7 mouse cellular contexts compared by ENCODE assay signal in genomic region chr16:32661493-32661921, GRCm38 (mm10). TPM values are rescaled to one million over a fixed set of nuclear protein-coding genes. Genes with fewer than 3 reads are reported as not detected.
DNase-seq lines count a peak whose midpoint lies in the region; ATAC-seq lines count a peak whose summit lies in the region.

No protein-coding gene starts in this region.

- H3K27ac ChIP-seq in forebrain, embryonic 12.5 days: peak overlapping the region; percentile 81
- peak overlapping the region; percentile 88 for H3K27ac ChIP-seq in intestine, embryonic 16.5 days (ENCODE audit: low read length)
- peak overlapping the region; percentile 89 for H3K27ac ChIP-seq in neural tube, embryonic 15.5 days (replicated peaks)

- DNase-seq in left cerebral cortex, postnatal 25 days (ENCODE audit: low spot score in 2 of 2): no peak
- DNase-seq in thymus, postnatal 25 days: no peak

- whole genome bisulfite sequencing in forebrain, embryonic 12.5 days: 48% methylated on average over 10 of the region's 10 CpGs
- 40% methylated on average over 10 of the region's 10 CpGs for WGBS in intestine, embryonic 16.5 days
- WGBS in neural tube, embryonic 15.5 days: 41% methylated on average over 10 of the region's 10 CpGs

- peak overlapping the region; percentile 83 for H3K4me3 ChIP-seq in megakaryocyte, embryonic 14.5 days (replicated peaks)
- H3K4me3 ChIP-seq in forebrain, embryonic 12.5 days (replicated peaks): 0 out of 2 replicates have a peak overlapping the region, but pooled peaks have one; percentile 8
- peak overlapping the region; percentile 33 for H3K4me3 ChIP-seq in intestine, embryonic 16.5 days (ENCODE audit: low read length)
- peak overlapping the region; percentile 27 for H3K4me3 ChIP-seq in neural tube, embryonic 15.5 days (replicated peaks)

- no peak for ATAC-seq in megakaryocyte, adult 5-6 weeks (ENCODE audit: poor library complexity, severe bottlenecking)
- ATAC-seq in forebrain, embryonic 12.5 days (ENCODE audit: low FRiP score): 0 out of 2 replicates have a peak, but pooled peaks have one; percentile 11
- peak; percentile 26 for ATAC-seq in intestine, embryonic 16.5 days
- ATAC-seq in neural tube, embryonic 15.5 days (ENCODE audit: low FRiP score): no peak

- H3K36me3 ChIP-seq in megakaryocyte, embryonic 14.5 days (replicated peaks; ENCODE audit: low read length): peaks cover 38% of the 10 kb centered on the region
- no peaks in the 10 kb centered on the region; the same call in 1 of the 2 replicates for H3K36me3 ChIP-seq in forebrain, embryonic 12.5 days (replicated peaks)
- no peaks in the 10 kb centered on the region for H3K36me3 ChIP-seq in intestine, embryonic 16.5 days (ENCODE audit: control insufficient read depth, insufficient read depth, low read length)
- H3K36me3 ChIP-seq in neural tube, embryonic 15.5 days: no peaks in the 10 kb centered on the region

- peaks cover 100% of the 10 kb centered on the region for H3K4me1 ChIP-seq in megakaryocyte, embryonic 14.5 days
- peaks cover 75% of the 10 kb centered on the region for H3K4me1 ChIP-seq in forebrain, embryonic 12.5 days
- H3K4me1 ChIP-seq in intestine, embryonic 16.5 days (ENCODE audit: control insufficient read depth, insufficient read depth, low read length): peaks cover 54% of the 10 kb centered on the region
- peaks cover 78% of the 10 kb centered on the region for H3K4me1 ChIP-seq in neural tube, embryonic 15.5 days

- H3K4me2 ChIP-seq in forebrain, embryonic 12.5 days: peak overlapping the region; percentile 33
- peak overlapping the region; percentile 49 for H3K4me2 ChIP-seq in intestine, embryonic 16.5 days (ENCODE audit: low read depth, low read length)
- H3K4me2 ChIP-seq in neural tube, embryonic 15.5 days: peak overlapping the region; percentile 73

- intact Hi-C loops in left cerebral cortex, postnatal 25 days (cut with DNase I): no loop called here

- H3K9ac ChIP-seq in forebrain, embryonic 12.5 days: peak overlapping the region; percentile 53
- peak overlapping the region; percentile 62 for H3K9ac ChIP-seq in intestine, embryonic 16.5 days (ENCODE audit: low read depth, low read length)
- peak overlapping the region; percentile 15; the same call in 1 of the 2 replicates for H3K9ac ChIP-seq in neural tube, embryonic 15.5 days (replicated peaks)

- H3K9me3 ChIP-seq in megakaryocyte, embryonic 14.5 days: no peaks in the 10 kb centered on the region
- H3K9me3 ChIP-seq in forebrain, embryonic 12.5 days: no peaks in the 10 kb centered on the region
- no peaks in the 10 kb centered on the region for H3K9me3 ChIP-seq in intestine, embryonic 16.5 days (ENCODE audit: control insufficient read depth, low read length)
- H3K9me3 ChIP-seq in neural tube, embryonic 15.5 days (replicated peaks): no peaks in the 10 kb centered on the region

- no peaks in the 10 kb centered on the region for H3K27me3 ChIP-seq in megakaryocyte, embryonic 14.5 days (replicated peaks)
- no peaks in the 10 kb centered on the region for H3K27me3 ChIP-seq in forebrain, embryonic 12.5 days
- H3K27me3 ChIP-seq in intestine, embryonic 16.5 days (replicated peaks; ENCODE audit: control insufficient read depth, insufficient read depth, low read length): no peaks in the 10 kb centered on the region
- H3K27me3 ChIP-seq in neural tube, embryonic 15.5 days (replicated peaks): no peaks in the 10 kb centered on the region

RNA-seq across cellular contexts. Expression of gene Tnk2, which starts 17.8 kb away (rescaled TPM):
- 230 and 1,256 TPM in 2 replicates for polyA plus RNA-seq in megakaryocyte, embryonic 14.5 days (2012; ENCODE audit: insufficient read depth, low replicate concordance)
- total RNA-seq in megakaryocyte, adult 5-6 weeks (2015): 5.5 and 12.0 TPM in 2 replicates
- total RNA-seq in megakaryocyte, adult 5-6 weeks (2017): 6.4 and 8.6 TPM in 2 replicates
- polyA plus RNA-seq in forebrain, embryonic 12.5 days (2016; fragmentation: Nextera tagmentation; extraction: Ambion mirVana): 13.9 and 14.2 TPM in 2 replicates
- 7.5 and 7.7 TPM in 2 replicates for polyA plus RNA-seq in intestine, embryonic 16.5 days (2015; fragmentation: Nextera tagmentation; extraction: Ambion mirVana)
- 20.0 and 23.2 TPM in 2 replicates for polyA plus RNA-seq in neural tube, embryonic 15.5 days (2015; fragmentation: Nextera tagmentation; extraction: Ambion mirVana)
- 100 to 1,000 TPM; 179 to 184 TPM for total RNA-seq in left cerebral cortex, postnatal 25 days (2021)

RNA-seq across cellular contexts. Expression of gene Tfrc, which starts 52.8 kb away (rescaled TPM):
- 1.3 and 4.3 TPM in 2 replicates for polyA plus RNA-seq in megakaryocyte, embryonic 14.5 days (2012; ENCODE audit: insufficient read depth, low replicate concordance)
- 29.5 and 41.5 TPM in 2 replicates for total RNA-seq in megakaryocyte, adult 5-6 weeks (2015)
- total RNA-seq in megakaryocyte, adult 5-6 weeks (2017): 29.6 and 44.3 TPM in 2 replicates
- 59.2 and 65.4 TPM in 2 replicates for polyA plus RNA-seq in forebrain, embryonic 12.5 days (2016; fragmentation: Nextera tagmentation; extraction: Ambion mirVana)
- 56.4 and 64.9 TPM in 2 replicates for polyA plus RNA-seq in intestine, embryonic 16.5 days (2015; fragmentation: Nextera tagmentation; extraction: Ambion mirVana)
- polyA plus RNA-seq in neural tube, embryonic 15.5 days (2015; fragmentation: Nextera tagmentation; extraction: Ambion mirVana): 32.7 and 33.1 TPM in 2 replicates
- total RNA-seq in left cerebral cortex, postnatal 25 days (2021): 10 to 100 TPM; 71.0 to 79.9 TPM

Comparison
In these comparisons a context has a peak if more than half of its experiments do, and no peak if none do; other contexts are left out.
1. H3K4me3 ChIP-seq: peak in every context shown above with its lines; median percentile 83 in megakaryocyte, embryonic 14.5 days; 33 in intestine, embryonic 16.5 days; 27 in neural tube, embryonic 15.5 days; 8 in forebrain, embryonic 12.5 days.
2. ATAC-seq: peak in forebrain, embryonic 12.5 days (single experiment) and intestine, embryonic 16.5 days (single experiment); none in megakaryocyte, adult 5-6 weeks (single experiment) and neural tube, embryonic 15.5 days (single experiment).
3. Peak in every context shown above with its lines, with median percentiles within 50 percentile points of each other: H3K27ac ChIP-seq, H3K4me2 ChIP-seq and H3K9ac ChIP-seq.